Mouse (Mus musculus) intestine, embryonic 16.5 days (tissue): ENCODE measurements around the gene Ntrk1. TPM values are rescaled to one million over a fixed set of nuclear protein-coding genes. Genes with fewer than 3 reads are reported as not detected.

Experiments
- ATAC-seq: fragments of 200-750 bp; cut with Nextera tagmentation; 2 replicates; pipeline ENCODE4 v1.8.0; 2017; ENCODE audit warnings: moderate TSS enrichment, moderate library complexity
- H3K27ac ChIP-seq: fragments of 300-500 bp; sonication (generic); 2 replicates; pipeline ENCODE4 v1.5.1; 2014; ENCODE audit warnings: mild to moderate bottlenecking, low read length
- H3K27me3 ChIP-seq: fragments of 300-500 bp; sonication (generic); replicated peaks from 2 replicates; pipeline ENCODE4 v1.6.1; 2014; ENCODE audit warnings: low read length, control low read depth, mixed read lengths; ENCODE audit not compliant: control insufficient read depth, insufficient read depth
- H3K36me3 ChIP-seq: fragments of 300-500 bp; sonication (generic); 2 replicates; pipeline ENCODE4 v1.6.1; 2014; ENCODE audit warnings: low read length, control low read depth; ENCODE audit not compliant: control insufficient read depth, insufficient read depth
- H3K4me1 ChIP-seq: fragments of 300-500 bp; sonication (generic); 2 replicates; pipeline ENCODE4 v1.6.1; 2014; ENCODE audit warnings: low read length, control low read depth, mixed read lengths; ENCODE audit not compliant: control insufficient read depth, insufficient read depth
- H3K4me2 ChIP-seq: fragments of 300-500 bp; sonication (generic); 2 replicates; pipeline ENCODE4 v1.6.1; 2014; ENCODE audit warnings: low read depth, low read length, control low read depth
- H3K4me3 ChIP-seq: fragments of 300-500 bp; sonication (generic); 2 replicates; pipeline ENCODE4 v1.5.1; 2014; ENCODE audit warnings: mild to moderate bottlenecking, low read length
- H3K9ac ChIP-seq: fragments of 300-500 bp; sonication (generic); 2 replicates; pipeline ENCODE4 v1.6.1; 2014; ENCODE audit warnings: low read depth, low read length
- H3K9me3 ChIP-seq: fragments of 300-500 bp; sonication (generic); 2 replicates; pipeline ENCODE4 v1.6.1; 2016; ENCODE audit warnings: low read length, control low read depth; ENCODE audit not compliant: control insufficient read depth
- WGBS: fragments of 180-500 bp; shearing (Covaris S2); extraction: QIAGEN DNeasy Blood & Tissue Kit; methylation state at CpG from one replicate; pipeline ENCODE4 v1.1.7; 2014; 5-methylcytosine and 5-hydroxymethylcytosine counted together
- polyA plus RNA-seq: library from polyadenylated mRNA; unstranded; fragments of >200 nt; fragmentation: Nextera tagmentation; extraction: Ambion mirVana; gene quantifications from 2 replicates; pipeline ENCODE4 v1.2.1, GENCODE M21; 2015

The Ntrk1 gene
- polyA plus RNA-seq, 1 experiment from 2014 or later: 1.4 TPM

DNA sequence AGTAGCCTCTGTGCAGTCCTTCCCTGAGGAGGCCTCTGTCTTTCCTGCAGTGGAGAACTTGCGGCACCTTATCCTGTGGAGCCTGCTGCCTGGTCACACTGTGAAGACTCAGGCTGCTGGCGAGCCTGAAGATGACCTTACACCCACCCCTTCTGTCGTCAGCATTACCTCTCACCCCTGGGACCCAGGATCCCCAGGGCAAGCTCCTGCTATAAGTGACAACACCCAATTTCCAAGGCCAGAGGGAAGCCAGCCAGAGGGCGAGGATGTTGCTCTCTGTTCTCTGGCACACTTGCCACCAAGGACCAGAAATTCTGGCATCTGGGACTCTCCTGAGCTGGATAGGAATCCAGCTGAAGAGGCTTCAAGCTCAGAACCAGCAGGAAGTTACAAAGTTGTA, 61.9 kb downstream of the Ntrk1 start:
- Histone ChIP-seq H3K36me3 (peaks cover 15% of the 10 kb centered on the region), H3K9me3 (no peaks in the 10 kb centered on the region), H3K27me3 (no peaks in the 10 kb centered on the region), H3K4me2 (no peak overlapping the region), H3K4me3 (no peak overlapping the region), H3K4me1 (no peaks in the 10 kb centered on the region), H3K27ac (no peak overlapping the region), H3K9ac (no peak overlapping the region)
- no peak for ATAC-seq
- WGBS: 79% methylated on average over 4 of the region's 4 CpGs

DNA sequence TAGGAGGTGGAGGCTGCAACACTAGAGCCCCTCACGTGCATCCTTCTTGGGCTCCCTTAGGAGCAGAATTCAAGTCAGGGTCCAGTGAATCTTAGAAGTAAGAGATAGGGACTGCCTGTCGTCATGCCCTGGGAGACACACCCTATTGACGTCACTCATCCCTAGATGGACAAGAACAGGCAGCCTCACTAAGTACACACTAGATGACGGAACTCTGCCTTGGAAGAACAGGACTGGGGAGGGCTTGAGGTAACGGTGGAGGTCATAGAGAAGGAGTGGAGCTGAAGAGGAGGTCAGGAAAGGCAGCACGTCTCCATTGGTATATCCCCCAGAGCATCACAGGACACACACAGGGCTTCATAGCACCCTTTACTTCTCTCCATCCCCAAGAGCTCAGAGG, 66.3 kb downstream of the Ntrk1 start:
- no peak overlapping the region for H3K27ac ChIP-seq
- no peak for ATAC-seq
- H3K9me3 ChIP-seq: no peaks in the 10 kb centered on the region
- 90% methylated on average over 6 of the region's 6 CpGs for WGBS
- no peaks in the 10 kb centered on the region for H3K27me3 ChIP-seq
- no peaks in the 10 kb centered on the region for H3K4me1 ChIP-seq
- H3K4me3 ChIP-seq: no peak overlapping the region
- no peak overlapping the region for H3K4me2 ChIP-seq
- H3K36me3 ChIP-seq: peaks cover 22% of the 10 kb centered on the region
- no peak overlapping the region for H3K9ac ChIP-seq

Other genes starting within 250 kb of the Ntrk1 start
- gene Arhgef11, start 177.6 kb downstream of the Ntrk1 start, polyA plus RNA-seq: 11.6 and 12.4 TPM in 2 replicates
- gene Lrrc71, start 46.5 kb downstream of the Ntrk1 start, polyA plus RNA-seq: 0.39 and 0.58 TPM in 2 replicates
- 0.27 and 0.39 TPM in 2 replicates for gene Insrr, start 1.8 kb upstream of the Ntrk1 start, polyA plus RNA-seq
- 22.2 and 22.5 TPM in 2 replicates for gene Pear1, start 29.1 kb upstream of the Ntrk1 start, polyA plus RNA-seq
- gene Sh2d2a, start 51.6 kb upstream of the Ntrk1 start, polyA plus RNA-seq: 0.36 and 0.37 TPM in 2 replicates
- gene Prcc, start 90.4 kb upstream of the Ntrk1 start, polyA plus RNA-seq: 9.8 and 10.7 TPM in 2 replicates
- 75.5 and 76.0 TPM in 2 replicates for gene Hdgf, start 111.2 kb upstream of the Ntrk1 start, polyA plus RNA-seq
- gene Mrpl24, start 124.3 kb upstream of the Ntrk1 start, polyA plus RNA-seq: 78.7 and 80.6 TPM in 2 replicates
- 37.2 and 39.8 TPM in 2 replicates for gene Isg20l2, start 135.2 kb upstream of the Ntrk1 start, polyA plus RNA-seq
- 14.2 and 14.3 TPM in 2 replicates for gene Rrnad1, start 135.6 kb upstream of the Ntrk1 start, polyA plus RNA-seq
- gene Crabp2, start 153.5 kb upstream of the Ntrk1 start, polyA plus RNA-seq: 3.8 TPM in 2 replicates
- 9.4 and 10.3 TPM in 2 replicates for gene Nes, start 175.9 kb upstream of the Ntrk1 start, polyA plus RNA-seq
- gene Bcan, start 205.1 kb upstream of the Ntrk1 start, polyA plus RNA-seq: 0.18 and 0.67 TPM in 2 replicates
- not detected in 2 replicates for gene Hapln2, start 232.4 kb upstream of the Ntrk1 start, polyA plus RNA-seq
- 30.4 and 38.3 TPM in 2 replicates for gene Gpatch4, start 247.9 kb upstream of the Ntrk1 start, polyA plus RNA-seq